Mouse (Mus musculus): ENCODE measurements at regions not wholly inside any gene's neighbourhood (a gene's known extent, or its start where the extent isn't known, plus 50 kb on each side); places are given as distances from the start of the nearest gene placed in this dataset.
A peak's percentile ranks its signal among the peaks of the same experiment; 100 is the strongest.

DNA sequence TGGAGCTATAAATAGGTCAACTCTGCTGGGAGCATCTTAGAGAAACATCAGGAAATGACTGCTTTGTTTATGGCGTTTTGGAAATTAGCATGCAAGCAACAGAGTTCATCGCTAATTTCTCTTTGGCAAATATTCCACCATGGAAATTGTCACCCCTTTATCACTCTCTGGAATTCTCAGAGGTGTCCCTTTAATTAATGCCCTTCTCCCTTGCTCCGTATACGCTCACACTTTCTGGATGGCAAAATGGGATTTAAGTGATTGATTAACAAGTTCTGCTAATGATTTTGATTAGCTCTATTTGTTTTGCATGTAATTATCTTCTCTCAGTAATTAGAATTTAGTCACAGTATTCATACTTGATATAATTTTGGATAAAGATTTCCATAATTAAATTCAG, 100.4 kb downstream of the Otud1 start:
- no peaks in the 10 kb centered on the region for H3K36me3 ChIP-seq (replicated peaks; ENCODE audit: insufficient read depth, low read length)
- H3K27me3 ChIP-seq (ENCODE audit: insufficient read depth, low read length): no peaks in the 10 kb centered on the region
- ATAC-seq (no peak), DNase-seq (no peak)
- TF ChIP-seq CTCF (IDR thresholded peaks at IDR 0.05; ENCODE audit: low read depth) (no peak), EP300 (IDR thresholded peaks at IDR 0.05; ENCODE audit: low read depth) (no peak)
- no peaks in the 10 kb centered on the region for H3K4me1 ChIP-seq (ENCODE audit: insufficient read depth)
- no peak overlapping the region for H3K27ac ChIP-seq (ENCODE audit: low read depth)
- no peak overlapping the region for H3K4me2 ChIP-seq (ENCODE audit: low read depth, low read length)
- no peak overlapping the region for H3K9ac ChIP-seq (replicated peaks)
- 55% methylated on average over 4 of the region's 4 CpGs for WGBS (ENCODE audit: insufficient replicate concordance)
- H3K9me3 ChIP-seq (ENCODE audit: low read length): no peaks in the 10 kb centered on the region
- H3K4me3 ChIP-seq (ENCODE audit: low read depth, low read length): no peak overlapping the region

DNA sequence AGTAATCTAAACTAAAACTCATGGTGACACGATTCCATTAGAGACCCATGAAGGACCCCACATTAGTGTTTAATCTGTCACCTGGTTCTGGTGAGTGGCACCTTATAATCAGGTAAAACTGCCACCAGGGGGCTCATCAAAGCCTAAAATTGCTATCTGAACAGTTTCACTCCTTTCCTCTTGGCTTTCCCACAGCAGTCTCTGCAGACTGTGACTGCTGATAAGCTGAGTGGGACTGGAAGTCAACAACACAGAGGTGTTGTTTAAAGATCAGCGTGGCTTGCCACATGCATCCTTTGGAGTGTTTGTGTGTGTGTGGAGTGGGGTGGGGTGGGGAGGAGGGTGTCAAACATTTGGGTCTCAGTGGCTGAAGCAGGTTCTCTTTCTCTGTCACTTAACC, 101.6 kb downstream of the Otud1 start:
- Histone ChIP-seq H3K4me3 (ENCODE audit: low read depth, low read length) (no peak overlapping the region), H3K36me3 (replicated peaks; ENCODE audit: insufficient read depth, low read length) (no peaks in the 10 kb centered on the region), H3K9me3 (ENCODE audit: low read length) (no peaks in the 10 kb centered on the region), H3K4me1 (ENCODE audit: insufficient read depth) (no peaks in the 10 kb centered on the region), H3K9ac (replicated peaks) (no peak overlapping the region), H3K27me3 (ENCODE audit: insufficient read depth, low read length) (no peaks in the 10 kb centered on the region), H3K4me2 (ENCODE audit: low read depth, low read length) (no peak overlapping the region), H3K27ac (ENCODE audit: low read depth) (no peak overlapping the region)
- WGBS (ENCODE audit: insufficient replicate concordance): 29% methylated on average over 2 of the region's 2 CpGs
- 0 out of 2 replicates have a peak, but pooled peaks have one; percentile 15 for ATAC-seq
- DNase-seq: peak; percentile 23
- TF ChIP-seq EP300 (IDR thresholded peaks at IDR 0.05; ENCODE audit: low read depth): no peak
- peak; percentile 45 for TF ChIP-seq CTCF (IDR thresholded peaks at IDR 0.05; ENCODE audit: low read depth)

DNA sequence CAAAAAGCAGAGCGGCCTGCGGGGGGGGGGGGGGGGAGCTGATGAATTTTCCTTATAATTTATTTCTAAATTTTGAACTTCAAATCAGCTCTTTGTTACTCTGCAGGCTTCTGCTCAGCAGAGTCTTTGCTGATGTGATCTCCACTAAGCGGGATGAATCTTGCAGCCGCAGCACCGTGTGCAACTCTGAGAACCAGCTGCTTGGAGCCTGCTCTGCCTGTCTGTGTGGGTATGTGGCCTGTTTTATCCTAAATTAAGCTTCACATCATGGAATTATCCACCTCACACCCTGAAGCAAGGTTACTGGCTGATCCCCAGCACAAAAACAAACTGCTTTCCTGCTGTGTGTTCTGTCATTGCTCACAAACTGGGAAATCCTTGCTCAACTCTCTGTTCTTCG, 102.0 kb downstream of the Otud1 start:
- Histone ChIP-seq H3K4me3 (ENCODE audit: low read depth, low read length) (no peak overlapping the region), H3K27ac (ENCODE audit: low read depth) (no peak overlapping the region), H3K36me3 (replicated peaks; ENCODE audit: insufficient read depth, low read length) (no peaks in the 10 kb centered on the region), H3K9ac (replicated peaks) (no peak overlapping the region), H3K27me3 (ENCODE audit: insufficient read depth, low read length) (no peaks in the 10 kb centered on the region), H3K9me3 (ENCODE audit: low read length) (no peaks in the 10 kb centered on the region), H3K4me2 (ENCODE audit: low read depth, low read length) (no peak overlapping the region), H3K4me1 (ENCODE audit: insufficient read depth) (no peaks in the 10 kb centered on the region)
- ATAC-seq: no peak
- 62% methylated on average over 5 of the region's 6 CpGs for WGBS (ENCODE audit: insufficient replicate concordance)
- no peak for DNase-seq
- TF ChIP-seq CTCF (IDR thresholded peaks at IDR 0.05; ENCODE audit: low read depth) (no peak), EP300 (IDR thresholded peaks at IDR 0.05; ENCODE audit: low read depth) (no peak)

DNA sequence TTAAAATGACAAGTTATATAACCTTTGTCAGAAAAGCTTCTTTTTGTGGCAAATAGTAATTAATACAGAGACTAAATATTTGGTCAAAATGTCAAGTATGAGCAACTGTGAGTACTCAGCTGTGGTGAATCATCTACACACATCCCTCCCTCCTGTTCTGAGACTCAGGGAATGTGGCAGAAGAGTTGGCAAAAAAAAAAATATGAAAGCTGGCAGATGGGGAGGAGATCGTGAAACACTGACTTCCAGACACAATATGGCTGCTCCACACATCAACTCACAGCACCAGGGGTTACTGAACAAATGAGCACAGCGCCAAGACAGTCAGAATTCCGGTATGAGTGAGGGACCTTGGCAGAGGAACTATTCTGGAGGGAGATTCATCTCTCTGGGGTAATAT, 105.4 kb downstream of the Otud1 start:
- Histone ChIP-seq H3K36me3 (replicated peaks; ENCODE audit: insufficient read depth, low read length) (no peaks in the 10 kb centered on the region), H3K4me1 (ENCODE audit: insufficient read depth) (no peaks in the 10 kb centered on the region), H3K9me3 (ENCODE audit: low read length) (no peaks in the 10 kb centered on the region), H3K27ac (ENCODE audit: low read depth) (no peak overlapping the region), H3K4me3 (ENCODE audit: low read depth, low read length) (no peak overlapping the region), H3K9ac (replicated peaks) (no peak overlapping the region), H3K4me2 (ENCODE audit: low read depth, low read length) (no peak overlapping the region), H3K27me3 (ENCODE audit: insufficient read depth, low read length) (no peaks in the 10 kb centered on the region)
- TF ChIP-seq CTCF (IDR thresholded peaks at IDR 0.05; ENCODE audit: low read depth) (no peak), EP300 (IDR thresholded peaks at IDR 0.05; ENCODE audit: low read depth) (no peak)
- no peak for ATAC-seq
- 61% methylated on average over 3 of the region's 3 CpGs for WGBS (ENCODE audit: insufficient replicate concordance)
- DNase-seq: no peak

DNA sequence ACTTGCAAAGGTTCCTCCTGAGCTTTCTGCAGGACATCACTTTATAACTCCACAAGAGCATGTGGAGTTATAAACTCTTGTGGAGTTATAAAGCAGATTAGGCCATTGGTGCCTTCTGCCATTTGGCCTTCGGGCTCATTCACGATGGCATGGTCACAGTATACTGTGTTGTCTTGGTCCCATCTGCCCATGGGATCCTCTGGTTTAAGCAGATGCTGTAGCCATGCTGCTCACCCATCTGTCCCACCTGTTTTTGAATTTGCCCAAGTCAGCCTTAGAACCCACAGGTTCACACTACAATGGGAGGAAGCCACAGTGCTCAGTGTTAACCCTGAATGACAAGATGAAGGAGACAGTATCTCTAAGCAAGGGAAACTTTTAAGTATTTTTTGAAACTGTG, 124.7 kb upstream of the Etl4 start:
- DNase-seq (no peak), ATAC-seq (no peak)
- no peak for TF ChIP-seq CTCF (IDR thresholded peaks at IDR 0.05; ENCODE audit: low read depth)
- TF ChIP-seq EP300 (IDR thresholded peaks at IDR 0.05; ENCODE audit: low read depth): no peak
- Histone ChIP-seq H3K27ac (ENCODE audit: low read depth) (no peak overlapping the region), H3K9me3 (ENCODE audit: low read length) (no peaks in the 10 kb centered on the region), H3K9ac (replicated peaks) (no peak overlapping the region), H3K27me3 (ENCODE audit: insufficient read depth, low read length) (no peaks in the 10 kb centered on the region), H3K4me3 (ENCODE audit: low read depth, low read length) (no peak overlapping the region), H3K4me1 (ENCODE audit: insufficient read depth) (no peaks in the 10 kb centered on the region), H3K4me2 (ENCODE audit: low read depth, low read length) (no peak overlapping the region), H3K36me3 (replicated peaks; ENCODE audit: insufficient read depth, low read length) (no peaks in the 10 kb centered on the region)
- WGBS (ENCODE audit: insufficient replicate concordance): 75% methylated on average over 2 of the region's 2 CpGs

DNA sequence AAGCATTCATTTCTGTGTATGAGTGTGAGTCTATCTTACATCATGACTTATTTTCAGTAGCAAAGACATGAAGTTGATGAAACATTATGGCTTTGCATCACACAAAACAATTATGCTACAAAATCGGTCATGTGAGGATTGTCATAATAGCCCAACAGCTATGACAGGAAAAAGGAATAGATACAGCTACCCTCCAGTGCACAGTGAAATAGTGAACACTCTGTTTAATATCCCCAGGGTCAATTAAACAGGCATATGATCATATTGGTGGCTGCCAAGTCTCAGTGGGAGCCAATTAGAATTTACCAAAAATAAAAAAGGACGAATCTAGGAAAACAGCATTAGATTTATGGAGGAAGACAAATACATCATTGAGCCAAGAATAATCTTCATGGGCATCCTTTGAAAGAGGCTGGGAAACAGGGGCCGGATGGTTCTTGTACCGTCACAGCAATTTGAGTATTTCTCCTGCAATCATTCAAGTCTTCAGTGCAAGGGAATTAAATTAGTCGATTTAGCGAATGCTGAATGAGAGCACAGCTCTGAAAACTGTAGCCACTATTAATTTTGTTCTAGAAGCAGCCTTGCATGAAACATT, 123.8 kb upstream of the Etl4 start:
- Histone ChIP-seq H3K4me3 (ENCODE audit: low read depth, low read length) (no peak overlapping the region), H3K9ac (replicated peaks) (no peak overlapping the region), H3K27me3 (ENCODE audit: insufficient read depth, low read length) (no peaks in the 10 kb centered on the region), H3K4me1 (ENCODE audit: insufficient read depth) (no peaks in the 10 kb centered on the region), H3K27ac (ENCODE audit: low read depth) (no peak overlapping the region), H3K36me3 (replicated peaks; ENCODE audit: insufficient read depth, low read length) (no peaks in the 10 kb centered on the region), H3K9me3 (ENCODE audit: low read length) (no peaks in the 10 kb centered on the region), H3K4me2 (ENCODE audit: low read depth, low read length) (no peak overlapping the region)
- no peak for TF ChIP-seq EP300 (IDR thresholded peaks at IDR 0.05; ENCODE audit: low read depth)
- TF ChIP-seq CTCF (IDR thresholded peaks at IDR 0.05; ENCODE audit: low read depth): no peak
- ATAC-seq (no peak), DNase-seq (no peak)
- 84% methylated on average over 6 of the region's 6 CpGs for WGBS (ENCODE audit: insufficient replicate concordance)

DNA sequence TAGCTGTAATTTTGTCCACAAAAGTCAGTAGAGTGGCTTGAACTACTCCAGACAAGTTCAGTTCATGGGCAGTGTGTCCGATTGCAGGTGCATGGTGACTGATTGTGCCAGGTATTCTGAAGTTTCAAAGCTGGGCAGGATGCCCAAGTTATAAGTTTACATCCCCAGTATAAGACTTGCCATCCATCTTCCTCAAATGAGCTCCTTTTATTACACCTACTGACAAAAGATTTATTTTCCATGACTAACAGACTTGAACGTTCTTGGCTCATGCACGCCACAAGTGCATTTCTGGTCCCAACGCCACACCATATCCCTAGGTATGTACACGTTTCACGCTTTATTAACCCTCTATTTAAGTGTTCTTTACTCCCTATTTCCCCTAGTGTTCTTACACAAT, 117.4 kb upstream of the Etl4 start:
- Histone ChIP-seq H3K4me3 (ENCODE audit: low read depth, low read length) (no peak overlapping the region), H3K4me2 (ENCODE audit: low read depth, low read length) (no peak overlapping the region), H3K27me3 (ENCODE audit: insufficient read depth, low read length) (no peaks in the 10 kb centered on the region), H3K9me3 (ENCODE audit: low read length) (no peaks in the 10 kb centered on the region), H3K36me3 (replicated peaks; ENCODE audit: insufficient read depth, low read length) (no peaks in the 10 kb centered on the region), H3K9ac (replicated peaks) (no peak overlapping the region), H3K27ac (ENCODE audit: low read depth) (no peak overlapping the region), H3K4me1 (ENCODE audit: insufficient read depth) (no peaks in the 10 kb centered on the region)
- ATAC-seq (no peak), DNase-seq (no peak)
- TF ChIP-seq CTCF (IDR thresholded peaks at IDR 0.05; ENCODE audit: low read depth) (no peak), EP300 (IDR thresholded peaks at IDR 0.05; ENCODE audit: low read depth) (no peak)
- WGBS (ENCODE audit: insufficient replicate concordance): 75% methylated on average over 6 of the region's 6 CpGs

Measured in liver, postnatal 0 days (tissue).